Mouse (Mus musculus): ENCODE measurements around the gene Saa1. TPM values are rescaled to one million over a fixed set of nuclear protein-coding genes. Genes with fewer than 3 reads are reported as not detected.

Gene Saa1
- polyA plus RNA-seq, 1 experiment from 2014 or later, result 0.69 TPM

GRCm38 (mm10) chr7:46738561-46739460 lies 4.0 kb downstream of the Saa1 start:
- Histone ChIP-seq H3K9me3 (ENCODE audit: low read length) (no peaks in the 10 kb centered on the region), H3K27me3 (replicated peaks; ENCODE audit: insufficient read depth, low read length) (no peaks in the 10 kb centered on the region), H3K4me1 (ENCODE audit: insufficient read depth, low read depth, low read length) (no peaks in the 10 kb centered on the region), H3K36me3 (ENCODE audit: insufficient read depth, low read length) (no peaks in the 10 kb centered on the region), H3K27ac (ENCODE audit: low read length) (no peak overlapping the region), H3K4me3 (ENCODE audit: low read depth, low read length) (no peak overlapping the region), H3K4me2 (replicated peaks; ENCODE audit: low read depth, low read length) (no peak overlapping the region), H3K9ac (replicated peaks; ENCODE audit: low read depth) (no peak overlapping the region)
- TF ChIP-seq CTCF (IDR thresholded peaks at IDR 0.05) (no peak), EP300 (IDR thresholded peaks at IDR 0.05) (peak; percentile 76; the same call in 1 of the 2 replicates)
- ATAC-seq (peak; percentile 80), DNase-seq (ENCODE audit: low spot score) (peak; percentile 53)
- WGBS, result 62% methylated on average over 12 of the region's 12 CpGs

- H3K36me3 ChIP-seq (ENCODE audit: insufficient read depth, low read length), result no peaks in the 10 kb centered on the region
- H3K9ac ChIP-seq (replicated peaks; ENCODE audit: low read depth), result no peak overlapping the region
- H3K27ac ChIP-seq (ENCODE audit: low read length), result no peak overlapping the region
- WGBS, result 82% methylated on average over 2 of the region's 2 CpGs
- DNase-seq (ENCODE audit: low spot score), result no peak
- no peak overlapping the region for H3K4me2 ChIP-seq (replicated peaks; ENCODE audit: low read depth, low read length)
- TF ChIP-seq EP300 (IDR thresholded peaks at IDR 0.05) (no peak), CTCF (IDR thresholded peaks at IDR 0.05) (no peak)
- no peak for ATAC-seq
- H3K27me3 ChIP-seq (replicated peaks; ENCODE audit: insufficient read depth, low read length), result no peaks in the 10 kb centered on the region
- H3K4me1 ChIP-seq (ENCODE audit: insufficient read depth, low read depth, low read length), result no peaks in the 10 kb centered on the region
- H3K9me3 ChIP-seq (ENCODE audit: low read length), result no peaks in the 10 kb centered on the region
- no peak overlapping the region for H3K4me3 ChIP-seq (ENCODE audit: low read depth, low read length)
Observed at GRCm38 (mm10) chr7:46734983-46735382, 7.8 kb downstream of the Saa1 start.

GRCm38 (mm10) chr7:46732458-46732857 lies 10.3 kb downstream of the Saa1 start, which contains the start of gene Saa4:
Gene Saa4 (minus strand): TSS chr7:46732603.
- DNase-seq (ENCODE audit: low spot score) (no peak), ATAC-seq (no peak)
- no peaks in the 10 kb centered on the region for H3K4me1 ChIP-seq (ENCODE audit: insufficient read depth, low read depth, low read length)
- no peaks in the 10 kb centered on the region for H3K27me3 ChIP-seq (replicated peaks; ENCODE audit: insufficient read depth, low read length)
- H3K9ac ChIP-seq (replicated peaks; ENCODE audit: low read depth), result no peak within 1 kb of the TSS
- H3K27ac ChIP-seq (ENCODE audit: low read length), result no peak within 1 kb of the TSS
- no peaks in the 10 kb centered on the region for H3K36me3 ChIP-seq (ENCODE audit: insufficient read depth, low read length)
- 64% methylated on average over 4 of the region's 4 CpGs for WGBS
- TF ChIP-seq CTCF (IDR thresholded peaks at IDR 0.05) (no peak), EP300 (IDR thresholded peaks at IDR 0.05) (no peak)
- no peaks in the 10 kb centered on the region for H3K9me3 ChIP-seq (ENCODE audit: low read length)
- H3K4me2 ChIP-seq (replicated peaks; ENCODE audit: low read depth, low read length), result no peak within 1 kb of the TSS
- no peak within 1 kb of the TSS for H3K4me3 ChIP-seq (ENCODE audit: low read depth, low read length)

DNA sequence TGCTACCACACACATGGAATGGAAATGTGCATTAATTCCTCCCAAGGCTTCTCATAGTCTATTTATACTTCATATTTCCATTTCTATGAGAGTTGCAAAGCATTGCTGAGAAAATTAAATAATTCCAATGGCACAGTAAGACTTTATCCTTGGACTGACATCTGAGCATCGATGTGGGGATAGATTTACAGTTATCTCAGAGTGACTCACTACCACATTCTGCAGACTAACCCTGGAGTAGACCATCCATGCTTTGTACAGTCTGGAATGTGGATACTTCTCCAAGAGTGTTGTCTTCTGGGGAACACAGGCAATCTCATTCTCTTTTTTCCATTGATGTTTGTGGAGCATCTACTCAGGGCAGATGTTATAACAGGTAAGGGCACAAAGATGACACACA lies 15.2 kb downstream of the Saa1 start:
- H3K36me3 ChIP-seq (ENCODE audit: insufficient read depth, low read length), result no peaks in the 10 kb centered on the region
- no peak overlapping the region for H3K4me2 ChIP-seq (replicated peaks; ENCODE audit: low read depth, low read length)
- no peaks in the 10 kb centered on the region for H3K9me3 ChIP-seq (ENCODE audit: low read length)
- ATAC-seq (no peak), DNase-seq (ENCODE audit: low spot score) (no peak)
- no peak overlapping the region for H3K27ac ChIP-seq (ENCODE audit: low read length)
- 88% methylated on average over 1 of the region's 1 CpGs for WGBS
- no peak overlapping the region for H3K4me3 ChIP-seq (ENCODE audit: low read depth, low read length)
- no peak overlapping the region for H3K9ac ChIP-seq (replicated peaks; ENCODE audit: low read depth)
- no peaks in the 10 kb centered on the region for H3K4me1 ChIP-seq (ENCODE audit: insufficient read depth, low read depth, low read length)
- TF ChIP-seq CTCF (IDR thresholded peaks at IDR 0.05) (no peak), EP300 (IDR thresholded peaks at IDR 0.05) (no peak)
- no peaks in the 10 kb centered on the region for H3K27me3 ChIP-seq (replicated peaks; ENCODE audit: insufficient read depth, low read length)

GRCm38 (mm10) chr7:46724396-46724795 lies 18.4 kb downstream of the Saa1 start:
- no peak for ATAC-seq
- Histone ChIP-seq H3K27me3 (replicated peaks; ENCODE audit: insufficient read depth, low read length) (no peaks in the 10 kb centered on the region), H3K4me2 (replicated peaks; ENCODE audit: low read depth, low read length) (no peak overlapping the region), H3K27ac (ENCODE audit: low read length) (no peak overlapping the region), H3K4me3 (ENCODE audit: low read depth, low read length) (no peak overlapping the region), H3K9ac (replicated peaks; ENCODE audit: low read depth) (no peak overlapping the region), H3K36me3 (ENCODE audit: insufficient read depth, low read length) (no peaks in the 10 kb centered on the region), H3K4me1 (ENCODE audit: insufficient read depth, low read depth, low read length) (peaks cover 9% of the 10 kb centered on the region), H3K9me3 (ENCODE audit: low read length) (no peaks in the 10 kb centered on the region)
- no peak for DNase-seq (ENCODE audit: low spot score)
- WGBS, result 72% methylated on average over 5 of the region's 5 CpGs
- TF ChIP-seq EP300 (IDR thresholded peaks at IDR 0.05) (no peak), CTCF (IDR thresholded peaks at IDR 0.05) (no peak)

DNA sequence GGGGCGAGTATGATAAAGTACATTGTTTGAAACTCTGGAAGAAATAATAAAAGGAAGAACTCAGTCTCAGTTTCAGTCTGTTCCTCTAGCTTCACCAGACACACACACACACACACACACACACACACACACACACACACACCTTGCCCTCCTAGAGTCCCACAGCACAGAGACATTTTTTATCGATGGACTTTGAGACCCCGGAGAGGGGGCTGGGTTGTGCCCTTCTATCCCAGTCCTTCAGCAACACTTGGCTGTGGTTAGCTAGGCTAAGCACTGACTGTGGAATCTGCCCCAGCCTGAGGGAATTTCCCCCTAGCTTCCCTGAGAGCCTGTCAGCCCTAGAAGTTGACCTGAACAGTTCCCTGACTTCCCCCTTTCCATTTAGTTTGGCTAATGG lies 18.9 kb downstream of the Saa1 start:
- H3K36me3 ChIP-seq (ENCODE audit: insufficient read depth, low read length), result no peaks in the 10 kb centered on the region
- no peaks in the 10 kb centered on the region for H3K9me3 ChIP-seq (ENCODE audit: low read length)
- ATAC-seq (no peak), DNase-seq (ENCODE audit: low spot score) (no peak)
- TF ChIP-seq EP300 (IDR thresholded peaks at IDR 0.05) (no peak), CTCF (IDR thresholded peaks at IDR 0.05) (no peak)
- no peak overlapping the region for H3K9ac ChIP-seq (replicated peaks; ENCODE audit: low read depth)
- no peak overlapping the region for H3K27ac ChIP-seq (ENCODE audit: low read length)
- no peak overlapping the region for H3K4me3 ChIP-seq (ENCODE audit: low read depth, low read length)
- H3K4me2 ChIP-seq (replicated peaks; ENCODE audit: low read depth, low read length), result no peak overlapping the region
- no peaks in the 10 kb centered on the region for H3K27me3 ChIP-seq (replicated peaks; ENCODE audit: insufficient read depth, low read length)
- 77% methylated on average over 3 of the region's 3 CpGs for WGBS
- H3K4me1 ChIP-seq (ENCODE audit: insufficient read depth, low read depth, low read length), result peaks cover 14% of the 10 kb centered on the region

Data from lung, postnatal 0 days (tissue).